Mouse (Mus musculus) ES-Bruce4 (cell line): ENCODE results near the gene Car6.

Experiments
- CTCF ChIP-seq: IDR thresholded peaks from one replicate; pipeline ENCODE4 v1.8.1; 2011; ENCODE audit warnings: low read depth, low read length
- EP300 ChIP-seq: IDR thresholded peaks from 2 replicates; pipeline ENCODE4 v1.6.1; 2011; ENCODE audit warnings: low read depth, low read length; ENCODE audit not compliant: insufficient read depth
- POLR2A ChIP-seq: IDR thresholded peaks from one replicate; pipeline ENCODE4 v1.8.1; 2011; ENCODE audit warnings: low read length; ENCODE audit not compliant: insufficient read depth

DNA sequence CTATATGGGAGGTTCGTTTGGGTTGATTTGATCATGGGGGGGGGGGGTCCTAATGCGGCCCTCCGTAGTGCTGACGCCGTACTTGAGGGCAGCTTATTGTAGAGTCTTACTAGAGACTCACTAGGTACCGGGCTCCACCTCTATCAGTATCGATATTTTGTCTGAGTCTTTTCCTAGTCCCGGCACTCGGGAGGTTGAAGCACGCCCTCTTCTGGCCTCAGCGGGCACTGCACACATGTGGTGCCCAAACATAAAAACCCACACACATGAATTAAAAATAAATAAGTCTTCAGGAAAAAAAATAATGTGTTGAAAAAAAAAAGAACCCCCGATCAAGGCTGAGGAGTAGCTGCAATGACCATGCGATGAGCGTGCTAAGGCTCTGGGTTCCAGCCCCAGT lies 27.1 kb downstream of the Car6 start:
- TF ChIP-seq POLR2A (no peak), CTCF (peak; percentile 71), EP300 (no peak)
